Mouse (Mus musculus) layer of hippocampus, postnatal 25 days (tissue): ENCODE measurements around the gene Musk. TPM values are rescaled to one million over a fixed set of nuclear protein-coding genes. Genes with fewer than 3 reads are reported as not detected.
"Not testable (repeated sequence)": the region's sequence is repeated elsewhere in the genome, so short reads cannot be mapped to it uniquely, and the experiment has no call there.

ENCODE experiments used
- DNase-seq, 2 experiments: peaks; one replicate each; pipeline ENCODE4 v3.0.0; 2022; ENCODE audit warnings: mixed read lengths in 2 of 2, low spot score in 1 of 2; ENCODE audit errors: extremely low spot score in 1 of 2
- total RNA-seq, 2 experiments: library from RNA; stranded (reverse); gene quantifications; 2 replicates each; pipeline ENCODE4 v1.2.3; 2021

The Musk gene
- 1 to 10 TPM; 1.8 to 2.2 TPM for total RNA-seq

DNA sequence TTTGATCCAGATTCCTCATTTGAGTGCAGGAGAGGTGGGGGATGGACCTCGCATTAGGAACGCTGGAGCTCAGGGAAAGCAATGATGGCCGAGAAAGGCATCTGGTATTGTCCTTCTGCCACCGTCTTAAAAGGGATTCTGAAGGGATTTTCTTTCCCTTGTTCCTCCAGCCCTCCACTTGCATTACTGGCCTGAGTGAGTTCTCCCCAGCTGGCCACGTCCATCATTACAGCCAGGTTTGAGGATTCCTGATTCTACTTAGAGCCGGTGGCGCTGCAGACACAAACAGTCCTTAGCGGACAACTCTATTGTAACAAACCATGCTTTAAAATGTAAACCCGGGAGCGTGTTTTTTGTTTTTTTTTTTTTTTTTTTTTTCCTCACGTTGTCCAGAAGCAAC, at the start of gene Musk:
Gene Musk (plus strand): TSS at position 274 of the 400 bp plus-strand sequence.
- DNase-seq = no peak

DNA sequence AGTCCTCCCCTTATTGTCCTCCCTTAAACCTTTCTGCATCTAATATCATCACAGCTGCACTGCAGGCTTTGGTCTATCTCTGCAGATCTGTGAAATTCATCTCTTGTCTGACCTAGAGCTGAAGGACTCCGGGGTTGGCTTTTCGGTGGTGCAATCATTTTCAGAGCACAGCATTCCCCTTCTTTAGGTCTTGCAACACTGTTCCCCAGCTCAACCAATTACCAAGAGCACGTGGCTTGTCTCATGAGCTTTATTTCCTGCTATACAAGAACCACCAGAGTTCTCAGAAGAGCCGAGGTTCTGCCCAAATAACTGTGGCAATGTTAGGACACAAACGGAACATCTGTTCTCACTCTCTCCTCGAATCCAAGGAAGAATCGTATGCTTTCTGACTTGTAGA, 45.3 kb upstream of the Musk start:
- no peak for DNase-seq

DNA sequence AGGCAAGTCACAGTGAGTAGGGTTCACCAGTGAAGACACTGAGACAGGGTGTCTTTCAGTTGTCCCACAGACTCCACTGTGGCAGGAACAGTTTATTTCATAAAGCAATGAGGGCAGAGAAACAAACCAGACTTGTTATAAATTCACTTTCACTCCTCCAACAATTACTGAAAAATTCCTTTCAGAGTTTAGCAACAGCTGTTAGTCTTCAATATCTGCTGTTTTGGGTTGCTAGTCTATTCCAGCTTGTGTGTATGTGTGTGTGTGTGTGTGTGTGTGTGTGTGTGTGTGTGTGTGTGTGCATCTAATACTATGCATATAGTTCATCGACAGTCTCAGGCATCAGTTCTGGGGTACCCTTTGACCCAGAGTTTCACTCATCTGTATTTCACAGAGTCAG, 40.2 kb upstream of the Musk start:
- no peak for DNase-seq

DNA sequence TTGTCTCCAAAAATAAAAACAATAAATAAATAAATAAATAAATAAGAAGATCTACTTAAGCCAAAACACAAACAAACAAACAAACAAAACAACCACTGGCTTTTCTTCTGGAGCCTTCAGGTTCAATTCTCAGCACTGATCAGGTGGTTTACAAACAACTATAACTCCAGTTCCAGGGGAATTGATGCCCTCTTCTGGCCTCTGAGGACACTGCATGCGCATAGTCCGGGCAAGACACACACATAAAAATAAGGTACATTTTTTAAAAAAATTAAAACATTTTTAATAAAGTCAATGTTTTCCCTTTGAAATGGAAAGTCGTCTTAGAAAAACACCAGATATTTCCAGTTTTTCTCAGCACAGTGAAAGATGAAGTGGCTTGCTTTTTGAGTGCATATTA, 33.4 kb upstream of the Musk start:
- DNase-seq = no peak

DNA sequence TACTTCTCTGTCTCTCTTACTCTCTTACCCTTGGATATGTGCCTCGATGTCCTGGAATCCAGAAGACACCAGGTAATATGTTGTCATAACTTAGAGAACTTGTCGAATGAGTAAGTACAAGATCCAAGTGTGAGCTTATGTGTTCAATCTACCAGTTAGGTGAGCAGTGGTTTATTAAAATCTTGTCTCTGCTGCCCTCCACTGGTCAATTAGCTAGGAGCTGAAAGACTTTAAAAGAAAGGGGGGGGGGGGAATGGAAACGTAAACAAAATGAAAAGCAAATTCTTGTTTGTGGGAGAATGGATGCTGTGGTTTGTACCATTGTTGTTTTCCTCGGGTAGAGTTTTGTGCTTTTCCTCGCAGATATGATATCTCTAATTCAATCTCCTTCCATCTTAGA, 32.4 kb upstream of the Musk start:
- peak in 1 of 2 experiments; percentile 61 for DNase-seq

DNA sequence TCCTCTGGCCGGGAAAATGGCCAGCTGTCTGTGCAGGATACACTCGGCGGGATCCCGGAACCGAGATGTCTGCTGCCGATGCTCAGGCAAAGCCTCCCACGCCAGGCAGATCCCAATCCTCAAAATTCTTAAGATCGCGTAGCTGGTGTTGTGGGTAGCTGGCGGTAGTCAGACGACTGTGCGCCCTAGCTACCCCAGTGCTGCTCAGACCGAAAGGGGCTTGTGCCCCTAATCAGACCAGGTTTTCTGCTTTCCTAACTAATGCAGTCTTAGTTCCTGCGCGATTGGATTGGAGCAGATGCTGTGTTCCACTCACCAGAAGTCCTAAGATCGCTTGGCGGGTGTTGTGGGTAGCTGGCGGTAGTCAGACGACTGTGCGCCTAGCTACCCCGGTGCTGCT, 25.0 kb upstream of the Musk start:
- DNase-seq = not testable (repeated sequence)

DNA sequence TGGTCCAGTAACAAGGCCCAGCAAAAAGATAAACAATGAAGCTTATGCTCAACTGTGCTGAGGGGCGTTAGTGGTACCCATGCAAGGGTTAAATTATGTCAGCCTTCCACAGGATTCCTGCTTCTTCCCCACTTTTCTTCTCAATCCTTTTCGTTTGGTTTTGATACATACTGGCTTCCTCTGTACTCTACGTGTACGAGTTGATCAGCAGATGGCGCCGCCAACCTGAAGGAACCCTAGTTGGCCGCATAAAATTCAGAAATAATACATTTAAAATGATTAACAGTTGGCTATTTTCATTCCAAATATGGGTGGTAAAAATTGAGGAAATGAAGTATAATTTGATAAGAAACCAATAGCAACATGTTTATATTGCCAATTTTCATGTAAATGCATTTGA, 19.5 kb upstream of the Musk start:
- peak in 1 of 2 experiments; percentile 66 for DNase-seq

DNA sequence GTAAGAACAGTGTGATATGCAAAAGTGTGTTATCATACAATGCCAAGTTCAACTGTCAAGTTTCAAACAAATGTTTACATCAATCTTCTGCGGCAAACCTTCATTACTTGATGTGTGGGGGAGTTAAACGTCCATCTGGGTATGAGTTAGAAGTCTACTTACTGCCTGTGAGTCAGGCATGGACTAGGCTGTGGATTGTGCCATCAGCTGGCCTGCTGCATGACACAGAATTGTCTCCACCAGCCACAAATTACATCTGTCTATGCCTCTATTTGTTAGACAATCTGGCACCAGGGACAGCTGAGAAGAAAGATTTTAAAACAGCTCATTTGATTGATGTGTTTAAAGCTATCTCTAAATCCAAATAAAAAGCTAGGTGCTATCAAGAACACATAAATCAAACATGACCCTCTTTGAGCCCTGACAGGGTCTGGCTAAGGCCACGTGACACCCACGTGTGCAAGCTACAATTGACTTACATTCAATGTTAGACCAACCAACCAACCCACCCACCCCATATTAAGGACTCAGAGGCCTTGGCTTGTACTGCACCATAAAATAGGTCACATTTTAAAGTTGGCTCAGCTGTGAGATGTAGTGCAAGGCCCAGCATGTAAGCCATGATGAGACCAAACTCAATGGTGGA, 16.7 kb upstream of the Musk start:
- DNase-seq = no peak

DNA sequence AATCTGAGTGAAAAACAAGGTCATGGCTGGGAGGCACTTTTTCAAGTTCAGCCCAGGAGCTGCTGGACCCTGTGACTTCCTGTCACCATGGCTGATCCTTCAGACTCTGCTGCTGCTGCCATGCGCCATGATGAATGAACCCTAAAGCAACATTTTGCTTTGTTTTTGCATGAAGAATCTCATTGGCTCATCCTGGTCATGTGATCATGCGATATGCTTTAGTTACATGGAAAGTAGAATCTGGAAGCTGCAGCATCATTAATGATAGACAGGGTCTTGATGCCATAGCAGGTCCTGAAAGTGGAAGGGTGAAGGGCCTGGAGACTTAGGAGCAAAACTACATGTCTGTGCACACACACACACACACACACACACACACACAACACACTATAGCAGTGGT, 15.8 kb upstream of the Musk start:
- DNase-seq = no peak

DNA sequence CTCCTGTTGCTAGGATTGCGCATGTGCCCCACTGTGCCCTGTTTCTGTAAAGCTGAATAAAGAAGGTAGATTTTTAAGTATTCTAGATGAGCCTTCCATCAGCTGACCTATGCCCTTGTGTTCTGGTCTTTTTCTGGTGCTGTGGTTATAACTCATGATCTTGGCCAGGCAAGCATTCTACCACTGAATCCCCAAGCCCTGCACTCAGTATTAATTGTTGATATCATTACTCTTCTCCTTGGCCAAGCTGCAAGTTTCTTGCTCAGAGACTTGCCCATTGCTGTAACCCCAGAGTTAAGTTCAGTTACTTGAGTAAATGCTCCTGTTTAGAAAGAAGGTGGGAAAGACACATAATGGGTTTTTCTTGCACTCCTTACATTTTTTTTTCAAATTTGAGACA, 14.8 kb upstream of the Musk start:
- DNase-seq = no peak

DNA sequence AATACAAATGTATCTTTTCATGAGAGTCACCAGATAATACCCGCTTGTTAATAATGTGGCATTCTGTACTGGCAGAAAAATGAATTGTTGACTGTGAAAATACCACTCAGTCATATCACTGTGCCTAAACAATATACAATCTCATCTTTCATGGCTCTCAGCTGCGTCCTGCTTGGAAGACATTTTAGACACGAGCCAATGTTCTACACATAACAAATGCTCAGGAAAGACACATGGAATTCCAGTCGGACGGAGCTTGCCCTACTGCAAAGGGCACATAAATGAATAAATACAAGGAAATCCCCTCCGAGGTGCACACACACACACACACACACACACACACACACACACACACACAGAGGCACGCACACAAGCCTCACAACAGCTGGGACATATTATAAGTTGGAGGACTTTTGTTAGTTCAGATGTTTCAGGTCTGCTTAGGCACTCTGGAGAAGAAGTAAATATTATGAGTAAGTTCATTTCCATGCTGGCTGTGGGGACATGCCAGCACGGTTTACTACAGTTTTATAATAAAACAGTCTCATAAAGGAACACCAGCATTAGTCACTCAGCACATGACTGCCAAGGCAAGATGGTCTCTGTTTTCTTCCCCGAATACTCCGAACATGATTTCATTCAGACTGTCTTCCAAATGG, 14.1 kb upstream of the Musk start:
- no peak for DNase-seq

DNA sequence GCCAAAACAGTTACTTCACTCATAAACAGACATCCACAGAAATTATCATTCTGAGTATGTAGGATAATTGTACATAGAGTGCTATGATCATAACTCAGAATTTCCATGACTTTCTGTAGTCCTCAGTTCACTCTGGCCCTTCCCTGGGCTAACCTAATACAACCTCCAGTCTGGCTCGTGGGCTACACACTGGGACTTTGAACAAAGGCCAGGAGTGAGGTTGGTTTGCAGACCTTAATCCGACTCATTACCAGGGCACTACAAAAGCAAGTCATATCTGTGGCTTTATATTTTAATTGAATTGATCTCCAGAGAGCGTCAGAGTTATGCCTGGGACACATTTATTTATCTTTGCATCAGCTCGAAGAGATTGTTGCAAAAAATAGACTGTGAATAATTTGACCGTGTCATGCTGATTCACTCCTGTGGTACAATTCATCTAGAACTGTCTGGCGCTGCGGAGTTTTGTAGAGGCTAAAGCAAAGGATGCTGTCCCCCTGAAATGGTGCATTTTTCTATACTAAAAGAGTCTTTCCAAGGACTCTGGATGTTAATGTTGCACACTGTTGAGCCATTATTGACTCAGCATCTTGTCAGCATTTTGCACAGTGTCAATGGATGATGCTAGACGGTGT, 10.4 kb upstream of the Musk start:
- DNase-seq = no peak

DNA sequence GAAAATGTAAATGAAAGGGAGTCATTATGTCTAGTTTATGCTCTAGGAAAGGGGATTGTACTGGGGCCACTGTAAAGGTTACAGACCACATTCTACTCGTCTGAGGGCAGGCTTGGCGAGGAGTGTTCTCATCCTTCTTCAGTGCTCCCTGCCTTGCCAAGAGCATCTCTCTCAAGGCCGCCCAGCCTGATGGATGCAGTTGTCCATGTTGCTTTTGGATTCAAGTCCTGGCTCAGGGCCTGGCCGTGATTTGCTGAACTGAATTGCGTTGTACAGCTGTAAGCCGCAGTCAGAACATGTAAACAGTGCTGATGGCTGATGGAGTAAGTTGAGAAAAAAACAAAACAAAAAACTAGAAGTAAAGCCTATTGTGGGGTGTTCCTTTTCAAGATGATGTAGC, 7.4 kb upstream of the Musk start:
- DNase-seq = no peak

DNA sequence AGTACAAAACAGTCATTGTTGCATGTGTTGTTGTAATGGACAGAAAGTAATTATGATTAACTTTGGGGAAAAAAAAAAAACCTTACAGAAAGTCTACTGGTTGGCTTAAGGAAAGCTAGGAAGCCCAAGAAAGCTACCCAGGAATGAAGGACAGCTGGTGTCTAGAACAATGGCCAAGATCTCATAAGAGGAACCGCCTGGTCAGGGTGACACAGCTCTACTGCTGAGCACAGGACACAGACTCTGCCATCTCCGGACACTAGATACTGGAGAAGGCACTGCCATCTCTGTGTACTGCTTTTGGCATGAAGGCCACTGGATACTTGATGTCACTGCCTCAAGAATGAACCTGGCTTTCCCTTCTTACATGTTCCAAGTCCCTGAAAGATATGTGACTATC, 5.6 kb upstream of the Musk start:
- DNase-seq = no peak

DNA sequence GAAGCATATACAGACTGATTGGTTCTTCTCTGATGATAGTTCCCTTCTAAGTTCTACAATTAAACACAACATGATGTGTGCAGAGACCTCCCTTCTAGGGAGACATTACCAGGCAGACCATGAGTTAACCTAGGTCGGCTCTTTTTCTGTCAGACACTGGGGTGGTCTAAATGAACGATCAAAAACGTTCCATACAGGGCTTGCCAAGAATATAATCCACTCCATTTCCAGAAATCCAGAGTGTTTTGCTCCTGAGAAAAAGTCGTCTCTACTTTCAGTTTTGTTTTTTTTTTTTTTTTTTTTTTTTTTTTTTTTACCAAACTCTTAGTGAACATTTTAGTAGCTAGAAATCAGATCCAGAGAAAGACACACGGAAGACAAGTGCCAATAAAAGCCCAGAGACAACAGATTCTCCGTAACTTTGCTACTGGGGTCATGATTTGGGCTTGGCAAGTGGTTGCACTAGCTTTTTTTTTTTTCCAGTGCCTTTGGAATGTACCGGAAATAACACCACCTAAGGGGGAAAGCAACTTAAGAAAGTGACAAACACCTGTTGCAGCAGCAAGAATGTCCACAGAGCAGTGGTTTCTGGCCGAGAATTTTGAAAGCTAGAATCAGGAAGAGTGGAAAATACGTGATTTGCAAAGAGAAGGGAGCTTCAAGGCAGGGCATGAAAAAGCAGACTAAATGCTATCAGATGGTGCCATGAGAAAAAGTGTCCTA, 769 bp downstream of the Musk start:
- no peak for DNase-seq

DNA sequence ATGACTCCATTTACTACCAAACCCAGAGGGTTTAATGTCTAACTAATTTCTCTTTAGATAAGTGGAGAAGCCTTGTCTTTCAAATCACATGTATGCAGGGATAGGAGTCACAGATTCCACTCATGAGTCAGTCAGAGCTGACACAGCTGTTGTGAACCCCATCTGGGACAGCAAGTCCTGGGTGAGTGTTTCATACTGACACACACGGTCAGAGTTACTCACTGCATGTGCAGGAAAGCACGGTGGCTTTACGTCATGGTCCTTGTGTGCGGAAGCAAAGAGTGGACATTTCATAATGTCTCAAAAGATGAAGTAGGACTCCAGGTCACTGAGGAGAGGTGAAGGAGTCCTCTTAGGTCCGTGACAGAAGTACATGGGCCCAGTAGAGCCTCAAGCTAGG, 3.0 kb downstream of the Musk start:
- no peak for DNase-seq

DNA sequence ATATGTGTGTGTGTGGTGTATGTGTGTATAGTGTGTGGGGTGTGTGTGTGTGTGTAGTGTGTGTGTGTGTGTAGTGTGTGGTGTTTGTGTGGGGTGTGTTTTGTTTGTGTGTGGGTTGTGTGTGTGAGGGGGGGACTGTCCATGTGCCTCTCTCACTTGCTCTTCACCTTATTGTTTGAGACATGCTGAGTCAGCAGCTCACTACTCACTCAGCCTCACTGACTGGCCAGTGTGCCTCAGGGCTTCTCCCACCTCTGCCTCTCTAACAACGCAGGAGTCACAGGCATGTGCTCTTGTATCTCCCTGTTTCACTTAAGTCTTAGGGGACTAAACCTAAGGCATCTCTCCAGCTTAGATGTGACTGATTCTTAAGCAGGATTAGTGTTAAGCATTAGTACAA, 6.1 kb downstream of the Musk start:
- DNase-seq = no peak

DNA sequence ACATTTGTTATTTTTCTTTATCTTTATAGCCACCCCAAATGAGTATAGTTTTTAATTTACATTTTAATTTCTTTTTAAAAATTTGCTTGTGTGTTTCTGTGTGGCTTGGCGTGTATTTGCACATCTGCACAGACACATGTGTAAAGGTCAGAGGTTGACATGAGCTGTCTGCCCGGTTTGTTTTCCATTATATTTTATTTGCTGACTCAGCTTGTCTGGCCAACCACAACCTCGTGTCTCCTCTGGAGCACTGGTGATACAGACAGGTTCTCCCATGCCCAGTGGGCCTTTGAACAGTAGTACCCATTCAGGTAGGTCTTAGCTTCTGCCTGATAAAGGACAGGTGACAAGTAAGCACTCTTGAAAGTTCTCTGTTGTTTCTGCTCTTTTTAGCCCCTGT, 7.3 kb downstream of the Musk start:
- DNase-seq = no peak

DNA sequence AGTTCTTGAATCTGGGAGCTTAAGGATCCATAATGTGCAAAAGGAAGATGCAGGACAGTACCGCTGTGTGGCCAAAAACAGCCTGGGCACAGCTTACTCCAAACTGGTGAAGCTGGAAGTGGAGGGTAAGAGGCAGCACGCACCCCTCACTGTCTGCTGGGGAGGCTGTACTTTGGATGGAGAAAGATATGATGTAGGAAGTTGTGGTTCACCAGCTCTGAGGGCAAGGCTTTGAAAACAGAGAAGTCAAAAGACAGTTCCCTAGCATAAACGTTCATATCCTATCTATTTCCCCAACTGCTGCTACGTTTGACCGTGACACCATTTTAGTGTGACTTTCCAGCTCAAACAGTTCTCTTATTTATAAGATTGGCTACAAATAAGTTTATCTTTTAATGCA, 18.1 kb downstream of the Musk start:
- no peak for DNase-seq

DNA sequence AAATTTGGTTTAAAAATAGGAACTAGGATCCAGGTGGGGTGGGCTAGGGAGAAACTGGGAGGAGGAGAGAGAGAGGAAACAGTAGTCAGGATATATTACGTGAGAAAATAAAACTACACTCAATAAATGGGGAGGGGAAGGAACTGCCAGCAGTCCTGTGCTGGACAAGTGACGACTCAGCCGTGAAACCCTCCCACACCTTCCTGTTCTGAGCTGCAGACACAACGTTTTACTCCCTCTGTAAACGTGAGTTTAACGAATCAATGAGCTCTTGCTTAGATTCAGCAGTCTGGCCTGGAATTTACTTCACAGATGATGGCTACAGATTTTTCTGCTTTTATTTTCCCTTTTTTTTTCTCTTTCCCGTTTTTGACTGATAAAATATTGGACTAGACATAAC, 18.8 kb downstream of the Musk start:
- DNase-seq = no peak

DNA sequence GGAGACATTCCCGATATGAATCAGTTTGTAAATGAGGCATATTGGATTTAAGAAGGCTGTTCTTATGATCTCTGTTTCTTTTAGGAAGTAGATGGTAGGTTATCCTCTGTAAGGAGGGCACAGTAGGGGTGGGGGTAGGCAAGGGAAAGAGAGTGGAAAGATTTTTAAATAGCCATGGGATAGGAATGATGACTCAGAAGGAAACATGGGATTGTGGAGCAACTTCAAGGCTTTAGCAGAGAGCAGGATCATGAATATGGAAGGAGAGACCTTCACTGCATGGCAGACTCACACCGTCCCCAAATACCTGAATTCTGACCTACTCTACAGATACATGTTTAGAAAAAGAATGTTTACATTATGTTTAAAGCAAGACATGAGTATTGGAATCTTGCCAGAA, 21.7 kb downstream of the Musk start:
- no peak for DNase-seq
